Mouse (Mus musculus) myocyte (in vitro differentiated cells): ENCODE results near the gene Tspo2.

Experiments
- MAX ChIP-seq: IDR thresholded peaks from one replicate; pipeline ENCODE4 v1.6.1; 2011; ENCODE audit warnings: low read depth, mild to moderate bottlenecking, control low read depth
- POLR2A ChIP-seq: IDR thresholded peaks from one replicate; pipeline ENCODE4 v1.6.1; 2011; ENCODE audit warnings: low read depth, mild to moderate bottlenecking, control low read depth, moderate library complexity; ENCODE audit not compliant: insufficient read length
- TCF12 ChIP-seq: IDR thresholded peaks from one replicate; pipeline ENCODE4 v1.6.1; 2011; ENCODE audit warnings: mild to moderate bottlenecking, control low read depth; ENCODE audit not compliant: poor library complexity, insufficient read depth, severe bottlenecking

GRCm38 (mm10) chr17:48497986-48498385, 46.7 kb upstream of the Tspo2 start:
- TF ChIP-seq MAX (no peak), TCF12 (no peak), POLR2A (no peak)
